Mouse (Mus musculus) liver, embryonic 11.5 days (tissue): ENCODE data around the gene Mgat5. TPM values are rescaled to one million over a fixed set of nuclear protein-coding genes. Genes with fewer than 3 reads are reported as not detected.

Experiments
- ATAC-seq: fragments of 200-750 bp; cut with Nextera tagmentation; replicated peaks from 2 replicates; pipeline ENCODE4 v1.8.0; 2017; ENCODE audit warnings: moderate number of reproducible peaks, mild to moderate bottlenecking, moderate TSS enrichment, moderate library complexity; ENCODE audit not compliant: low FRiP score
- DNase-seq: peaks from one replicate; pipeline ENCODE4 v3.0.0-alpha.2; 2017; ENCODE audit warnings: low spot score
- H3K27ac ChIP-seq: fragments of 300-500 bp; sonication (generic); 2 replicates; pipeline ENCODE4 v1.5.1; 2014; ENCODE audit warnings: mild to moderate bottlenecking, low read depth, low read length, control low read depth
- H3K27me3 ChIP-seq: fragments of 300-500 bp; sonication (generic); replicated peaks from 2 replicates; pipeline ENCODE4 v1.6.1; 2014; ENCODE audit warnings: low read length, mixed read lengths; ENCODE audit not compliant: control insufficient read depth, insufficient read depth
- H3K36me3 ChIP-seq: fragments of 300-500 bp; sonication (generic); 2 replicates; pipeline ENCODE4 v1.6.1; 2014; ENCODE audit warnings: mild to moderate bottlenecking, low read length, moderate library complexity, mixed read lengths; ENCODE audit not compliant: control insufficient read depth, insufficient read depth
- H3K4me1 ChIP-seq: fragments of 300-500 bp; sonication (generic); replicated peaks from 2 replicates; pipeline ENCODE4 v1.6.1; 2014; ENCODE audit warnings: low read length, mixed read lengths; ENCODE audit not compliant: control insufficient read depth, insufficient read depth
- H3K4me2 ChIP-seq: fragments of 300-500 bp; sonication (generic); 2 replicates; pipeline ENCODE4 v1.6.1; 2014; ENCODE audit warnings: mild to moderate bottlenecking, control low read depth, moderate library complexity
- H3K4me3 ChIP-seq: fragments of 300-500 bp; sonication (generic); 2 replicates; pipeline ENCODE4 v1.5.1; 2014; ENCODE audit warnings: low read depth, low read length, control low read depth
- H3K9ac ChIP-seq: fragments of 300-500 bp; sonication (generic); 2 replicates; pipeline ENCODE4 v1.6.1; 2014; ENCODE audit warnings: low read depth, low read length, control low read depth
- H3K9me3 ChIP-seq: fragments of 300-500 bp; sonication (generic); 2 replicates; pipeline ENCODE4 v1.6.1; 2016; ENCODE audit warnings: low read length, inconsistent platforms, mixed read lengths; ENCODE audit not compliant: control insufficient read depth
- WGBS: fragments of 180-500 bp; shearing (Covaris S2); extraction: QIAGEN DNeasy Blood & Tissue Kit; methylation state at CpG from one replicate; pipeline ENCODE4 v1.1.7; 2014; 5-methylcytosine and 5-hydroxymethylcytosine counted together
- polyA plus RNA-seq: library from polyadenylated mRNA; unstranded; fragments of >200 nt; fragmentation: Nextera tagmentation; extraction: Ambion mirVana; gene quantifications from 2 replicates; pipeline ENCODE4 v1.2.1, GENCODE M21; 2014

Gene Mgat5
- polyA plus RNA-seq, 1 experiment from 2014 or later: 2.3 TPM

DNA sequence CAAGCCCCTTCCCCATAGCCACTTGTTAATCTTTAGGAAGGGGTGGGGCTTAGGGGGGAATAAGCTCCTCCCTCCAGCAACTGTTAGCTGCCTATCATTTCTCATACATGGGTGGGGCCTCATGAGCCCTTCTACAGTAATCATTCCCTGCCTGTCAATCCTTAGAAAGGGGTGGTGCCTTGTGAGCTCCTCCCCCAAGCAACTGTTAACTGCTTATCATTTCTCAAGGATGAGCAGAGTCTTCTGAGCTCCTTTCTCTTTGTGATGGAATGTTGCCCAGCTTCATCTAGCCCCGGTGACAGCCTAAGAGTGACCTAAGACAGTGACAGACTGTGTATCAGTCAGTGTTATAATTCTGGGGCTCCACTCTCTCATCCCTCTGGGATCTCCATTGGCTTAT lies 95.0 kb downstream of the Mgat5 start:
- H3K4me2 ChIP-seq: no peak overlapping the region
- DNase-seq (no peak), ATAC-seq (peak; percentile 72; the same call in 1 of the 2 replicates)
- H3K27ac ChIP-seq: no peak overlapping the region
- no peaks in the 10 kb centered on the region for H3K27me3 ChIP-seq
- 74% methylated on average over 1 of the region's 1 CpGs for WGBS
- H3K4me3 ChIP-seq: no peak overlapping the region
- H3K36me3 ChIP-seq: no peaks in the 10 kb centered on the region
- H3K4me1 ChIP-seq: peaks cover 11% of the 10 kb centered on the region
- no peak overlapping the region for H3K9ac ChIP-seq
- H3K9me3 ChIP-seq: no peaks in the 10 kb centered on the region

DNA sequence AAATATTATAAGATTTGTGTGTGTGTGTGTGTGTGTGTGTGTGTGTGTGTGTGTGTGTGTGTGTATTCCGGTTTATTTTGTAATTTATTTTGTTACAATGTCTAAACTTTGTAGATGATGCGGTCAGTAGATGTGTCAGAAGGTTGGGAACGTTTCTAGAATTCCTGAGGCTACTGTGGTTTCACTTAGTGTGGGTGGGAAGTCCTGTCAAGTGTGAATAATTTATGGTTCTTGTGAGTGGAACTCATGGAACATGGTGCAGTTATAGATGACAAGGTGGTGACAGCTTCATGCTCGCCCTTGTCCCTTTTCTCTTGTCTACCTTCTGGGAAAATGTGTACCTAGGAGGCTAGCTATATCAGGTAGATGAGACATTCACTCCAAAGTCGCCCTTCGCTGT lies 96.2 kb downstream of the Mgat5 start:
- DNase-seq (no peak), ATAC-seq (no peak)
- no peaks in the 10 kb centered on the region for H3K9me3 ChIP-seq

DNA sequence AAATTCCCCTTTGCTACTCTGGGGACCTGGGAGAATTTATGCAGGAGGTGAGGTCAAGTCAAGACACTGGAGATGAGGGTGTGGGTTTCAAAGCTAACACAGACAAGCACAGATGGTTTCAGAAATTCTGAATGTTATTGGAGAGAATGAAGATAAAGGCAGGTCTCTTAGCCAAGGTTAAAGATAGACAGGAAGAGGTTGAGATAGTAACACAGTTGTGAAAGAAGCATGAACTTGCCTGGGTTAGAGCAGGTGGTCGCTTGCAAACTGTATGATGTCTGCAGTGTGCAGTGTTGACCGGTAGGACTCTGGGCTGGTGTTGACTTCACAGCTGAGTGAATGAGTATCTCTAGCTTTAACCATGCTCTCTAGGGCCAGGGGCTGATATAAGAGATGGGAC lies 97.8 kb downstream of the Mgat5 start:
- H3K36me3 ChIP-seq: no peaks in the 10 kb centered on the region
- ATAC-seq: no peak
- no peak for DNase-seq
- H3K4me1 ChIP-seq: peaks cover 11% of the 10 kb centered on the region
- H3K27me3 ChIP-seq: no peaks in the 10 kb centered on the region
- no peak overlapping the region for H3K4me3 ChIP-seq
- 75% methylated on average over 2 of the region's 2 CpGs for WGBS
- H3K9ac ChIP-seq: no peak overlapping the region
- no peak overlapping the region for H3K27ac ChIP-seq
- no peak overlapping the region for H3K4me2 ChIP-seq
- H3K9me3 ChIP-seq: no peaks in the 10 kb centered on the region

More for the DNA sequence above, 96.2 kb downstream of the Mgat5 start:
- WGBS: 85% methylated on average over 6 of the region's 6 CpGs
- no peaks in the 10 kb centered on the region for H3K27me3 ChIP-seq
- no peak overlapping the region for H3K9ac ChIP-seq
- H3K4me2 ChIP-seq: no peak overlapping the region
- H3K36me3 ChIP-seq: no peaks in the 10 kb centered on the region
- peaks cover 11% of the 10 kb centered on the region for H3K4me1 ChIP-seq
- no peak overlapping the region for H3K4me3 ChIP-seq
- H3K27ac ChIP-seq: no peak overlapping the region

DNA sequence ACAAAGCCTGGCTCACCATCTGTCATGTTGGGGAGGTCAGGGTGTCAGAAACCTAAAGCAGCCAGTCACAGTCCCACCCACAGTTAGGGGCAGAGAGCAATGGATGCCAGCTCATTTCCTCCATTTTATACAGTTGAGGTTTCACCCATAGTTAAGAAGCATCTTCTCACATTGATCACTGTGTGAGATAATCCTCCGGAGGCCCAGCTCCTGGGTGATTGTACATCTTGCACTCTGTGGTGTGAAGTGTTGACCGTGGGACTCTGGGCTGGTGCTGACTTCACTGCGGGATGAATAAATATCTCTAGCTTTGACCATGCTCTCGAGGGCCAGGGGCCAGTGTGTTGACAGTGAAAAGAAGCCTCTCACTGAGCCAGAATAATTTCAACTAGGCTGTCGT lies 99.0 kb downstream of the Mgat5 start:
- no peaks in the 10 kb centered on the region for H3K36me3 ChIP-seq
- H3K4me1 ChIP-seq: peaks cover 14% of the 10 kb centered on the region
- no peak overlapping the region for H3K9ac ChIP-seq
- H3K9me3 ChIP-seq: no peaks in the 10 kb centered on the region
- ATAC-seq: no peak
- no peak overlapping the region for H3K27ac ChIP-seq
- no peak overlapping the region for H3K4me2 ChIP-seq
- no peak for DNase-seq
- H3K27me3 ChIP-seq: no peaks in the 10 kb centered on the region
- WGBS: 78% methylated on average over 5 of the region's 5 CpGs
- H3K4me3 ChIP-seq: no peak overlapping the region

DNA sequence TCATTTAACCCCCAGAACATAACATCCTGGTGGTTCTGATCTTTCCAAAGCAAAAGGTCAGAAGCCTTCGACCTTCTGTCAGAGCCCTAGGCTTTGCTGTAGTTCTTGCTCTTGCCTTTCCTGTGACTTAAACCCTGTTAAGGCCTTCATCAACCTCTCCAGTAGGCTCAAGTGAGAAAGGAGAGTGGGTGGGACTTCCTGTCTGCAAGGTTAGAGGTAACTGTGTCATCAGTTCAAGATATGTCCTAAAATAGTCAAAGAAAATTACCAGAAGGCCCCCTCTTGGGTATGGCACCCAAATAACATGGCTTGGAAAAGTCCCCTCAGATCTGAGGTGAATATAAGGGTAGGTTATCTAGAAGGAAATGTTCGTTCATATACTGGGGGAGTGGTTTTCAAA lies 99.5 kb downstream of the Mgat5 start:
- H3K36me3 ChIP-seq: no peaks in the 10 kb centered on the region
- no peak overlapping the region for H3K4me3 ChIP-seq
- DNase-seq (no peak), ATAC-seq (no peak)
- no peak overlapping the region for H3K27ac ChIP-seq
- H3K4me2 ChIP-seq: no peak overlapping the region
- H3K4me1 ChIP-seq: peaks cover 15% of the 10 kb centered on the region
- WGBS: 71% methylated on average over 2 of the region's 2 CpGs
- H3K9ac ChIP-seq: no peak overlapping the region
- H3K9me3 ChIP-seq: no peaks in the 10 kb centered on the region
- no peaks in the 10 kb centered on the region for H3K27me3 ChIP-seq

DNA sequence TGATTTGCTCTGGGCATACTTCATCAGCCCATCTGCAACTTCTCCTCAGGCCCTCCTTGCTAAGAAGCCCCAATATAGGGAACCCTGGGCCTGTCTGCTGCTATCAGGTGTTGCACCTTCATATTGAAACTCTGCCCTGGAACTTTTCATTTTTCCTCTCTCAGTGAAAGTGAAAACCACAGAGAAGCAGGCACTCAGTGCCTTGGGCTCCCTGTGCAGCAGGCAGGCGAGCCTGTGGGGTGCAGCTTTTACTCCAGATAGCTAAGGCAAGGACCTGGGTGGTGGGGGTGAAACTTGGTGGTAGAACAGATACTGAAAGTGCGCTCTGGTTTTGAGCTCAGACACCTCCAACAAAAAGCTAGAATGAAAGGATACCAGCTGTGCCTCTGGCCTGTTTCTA lies 100.8 kb downstream of the Mgat5 start:
- H3K4me2 ChIP-seq: no peak overlapping the region
- ATAC-seq (no peak), DNase-seq (no peak)
- H3K27ac ChIP-seq: no peak overlapping the region
- no peak overlapping the region for H3K9ac ChIP-seq
- no peaks in the 10 kb centered on the region for H3K9me3 ChIP-seq
- H3K4me3 ChIP-seq: no peak overlapping the region
- no peaks in the 10 kb centered on the region for H3K36me3 ChIP-seq
- WGBS: 73% methylated on average over 2 of the region's 2 CpGs
- H3K4me1 ChIP-seq: peaks cover 11% of the 10 kb centered on the region
- H3K27me3 ChIP-seq: no peaks in the 10 kb centered on the region

DNA sequence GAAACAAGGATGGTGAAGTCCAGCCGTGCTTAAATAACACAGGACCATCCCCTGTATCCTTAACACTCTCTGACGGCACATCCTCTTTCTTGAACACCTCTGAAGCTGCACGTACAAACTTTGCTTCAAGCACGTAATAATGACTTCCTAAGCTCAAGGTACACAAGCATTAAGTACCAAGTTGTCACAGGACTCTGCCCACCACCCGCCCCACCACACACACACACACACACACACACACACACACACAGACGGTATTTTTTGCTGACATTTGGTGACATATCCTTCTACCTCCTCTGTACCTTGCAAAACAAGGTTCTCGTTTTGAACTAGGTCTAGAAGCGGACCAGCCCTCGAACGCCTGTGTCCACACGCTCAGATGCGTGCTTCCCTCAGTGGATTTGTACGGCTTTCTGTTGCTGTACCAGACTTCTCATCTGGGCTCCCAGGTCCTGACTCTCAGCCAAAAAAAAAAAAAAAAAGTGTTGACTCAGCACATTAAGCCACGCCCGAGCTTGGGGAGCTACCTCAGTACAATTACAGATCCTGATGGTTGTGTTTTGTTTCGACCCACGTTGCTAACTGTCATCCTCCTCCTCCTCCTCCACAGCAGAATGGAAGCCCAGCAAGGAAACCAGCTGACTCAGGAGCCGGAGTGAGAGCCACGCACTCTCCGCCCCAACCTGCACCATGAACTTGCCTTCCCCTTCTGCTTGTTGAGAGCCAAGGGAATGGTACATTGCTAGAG lies 101.4 kb downstream of the Mgat5 start:
- 80% methylated on average over 20 of the region's 20 CpGs for WGBS
- no peak overlapping the region for H3K4me3 ChIP-seq
- DNase-seq: no peak

DNA sequence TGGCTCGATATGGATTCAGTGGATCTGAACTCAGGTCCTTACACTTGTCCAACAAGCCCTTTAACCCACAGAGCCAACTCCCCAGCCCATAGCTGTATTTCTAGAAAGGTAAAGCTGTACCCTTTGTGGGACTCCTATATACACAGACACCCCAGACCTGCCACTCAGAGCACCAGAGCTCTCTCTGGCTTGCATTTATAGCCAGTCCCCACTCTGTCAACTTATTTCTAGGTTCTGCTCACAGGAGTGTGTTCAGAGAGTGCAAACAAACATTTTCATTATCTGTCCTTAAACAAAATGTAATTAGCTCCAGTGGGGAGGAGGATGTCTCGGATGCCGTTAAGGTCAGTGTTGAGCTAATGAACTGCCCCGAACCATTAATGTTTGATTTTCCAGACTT lies 102.5 kb downstream of the Mgat5 start:
- WGBS: 76% methylated on average over 4 of the region's 4 CpGs

More for the DNA sequence above, 101.4 kb downstream of the Mgat5 start:
- Histone ChIP-seq H3K9me3 (no peaks in the 10 kb centered on the region), H3K4me2 (no peak overlapping the region), H3K9ac (no peak overlapping the region), H3K27me3 (no peaks in the 10 kb centered on the region), H3K36me3 (no peaks in the 10 kb centered on the region), H3K4me1 (peaks cover 11% of the 10 kb centered on the region), H3K27ac (no peak overlapping the region)
- ATAC-seq: no peak

DNA sequence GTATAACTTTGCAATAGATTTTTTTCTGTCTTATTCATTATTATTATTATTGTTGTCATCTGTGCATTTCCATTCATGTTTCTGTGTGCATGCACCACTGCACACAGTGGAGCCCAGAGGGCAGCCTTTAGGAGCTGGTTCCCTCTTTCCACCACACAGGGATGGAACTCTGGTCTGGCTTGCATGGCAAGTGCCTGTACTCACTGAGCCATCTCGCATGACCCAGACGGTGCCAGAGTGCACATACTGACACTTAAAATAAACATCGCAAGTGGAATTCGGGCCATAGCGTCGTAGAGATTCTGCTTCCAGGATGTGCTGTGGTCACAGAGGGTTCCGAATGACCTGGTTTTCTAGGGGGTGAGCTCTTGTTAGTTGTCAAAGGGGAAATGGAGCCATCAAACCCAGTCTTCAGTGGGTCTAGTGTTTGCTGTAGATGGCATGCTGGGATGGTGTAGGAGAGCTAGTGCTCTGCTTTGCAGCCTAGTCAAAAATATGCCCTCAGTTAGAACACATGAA lies 103.5 kb downstream of the Mgat5 start:
- 71% methylated on average over 7 of the region's 7 CpGs for WGBS
- Histone ChIP-seq H3K9ac (no peak overlapping the region), H3K9me3 (no peaks in the 10 kb centered on the region), H3K4me1 (peaks cover 5% of the 10 kb centered on the region; the same call in 1 of the 2 replicates), H3K36me3 (no peaks in the 10 kb centered on the region), H3K4me3 (no peak overlapping the region), H3K27ac (no peak overlapping the region), H3K4me2 (no peak overlapping the region), H3K27me3 (no peaks in the 10 kb centered on the region)
- DNase-seq: no peak
- ATAC-seq: no peak

More for the DNA sequence above, 102.5 kb downstream of the Mgat5 start:
- ATAC-seq (no peak), DNase-seq (no peak)
- H3K36me3 ChIP-seq: no peaks in the 10 kb centered on the region
- no peaks in the 10 kb centered on the region for H3K27me3 ChIP-seq
- no peak overlapping the region for H3K27ac ChIP-seq
- no peak overlapping the region for H3K4me2 ChIP-seq
- H3K4me1 ChIP-seq: peaks cover 8% of the 10 kb centered on the region
- no peak overlapping the region for H3K9ac ChIP-seq
- no peaks in the 10 kb centered on the region for H3K9me3 ChIP-seq
- no peak overlapping the region for H3K4me3 ChIP-seq
